8 mouse cellular contexts compared by ENCODE assay signal in genomic region chr10:59942281-59942846, GRCm38 (mm10). TPM values are rescaled to one million over a fixed set of nuclear protein-coding genes. Genes with fewer than 3 reads are reported as not detected.
DNase-seq lines count a peak whose midpoint lies in the region; ATAC-seq and TF ChIP-seq lines count a peak whose summit lies in the region.

No protein-coding gene starts in this region.

- H3K9ac ChIP-seq in heart, adult 2 months (ENCODE audit: low read depth, low read length), result peak overlapping the region; percentile 39
- H3K9ac ChIP-seq in hindbrain, embryonic 14.5 days, result peak overlapping the region; percentile 35; the same call in 1 of the 2 replicates
- H3K9ac ChIP-seq in midbrain, embryonic 16.5 days (ENCODE audit: low read depth, low read length), result peak overlapping the region; percentile 37

- no peaks in the 10 kb centered on the region for H3K9me3 ChIP-seq in hindbrain, embryonic 14.5 days (ENCODE audit: control insufficient read depth, low read length)
- no peaks in the 10 kb centered on the region for H3K9me3 ChIP-seq in midbrain, embryonic 16.5 days (replicated peaks; ENCODE audit: control insufficient read depth, low read length, poor library complexity, severe bottlenecking)

- peak; percentile 42; the same call in 1 of the 2 replicates for ATAC-seq in hindbrain, embryonic 14.5 days (ENCODE audit: low FRiP score)
- ATAC-seq in midbrain, embryonic 16.5 days, result peak; percentile 59
- no peak for ATAC-seq in granulocyte monocyte progenitor cell, adult 5-6 weeks (replicated peaks; ENCODE audit: poor library complexity, severe bottlenecking)

- WGBS in heart, adult 2 months, result 56% methylated on average over 21 of the region's 21 CpGs
- 34% methylated on average over 21 of the region's 21 CpGs for WGBS in hindbrain, embryonic 14.5 days
- WGBS in midbrain, embryonic 16.5 days, result 44% methylated on average over 21 of the region's 21 CpGs

- no peaks in the 10 kb centered on the region for H3K36me3 ChIP-seq in heart, adult 2 months (ENCODE audit: control insufficient read depth, insufficient read depth, low read length)
- no peaks in the 10 kb centered on the region for H3K36me3 ChIP-seq in hindbrain, embryonic 14.5 days (replicated peaks; ENCODE audit: control insufficient read depth, insufficient read depth)
- no peaks in the 10 kb centered on the region for H3K36me3 ChIP-seq in midbrain, embryonic 16.5 days (ENCODE audit: control insufficient read depth, insufficient read depth, low read length)

- DNase-seq in heart, adult 2 months, result no peak
- DNase-seq in heart, postnatal 14 days, result no peak
- DNase-seq in right cerebral cortex, postnatal 14 days, result peak; percentile 51
- no peak for DNase-seq in right cerebral cortex, postnatal 25 days
- DNase-seq in hindbrain, embryonic 14.5 days (ENCODE audit: low spot score), result no peak
- no peak for DNase-seq in adrenal gland, adult (ENCODE audit: inconsistent age in 2 of 2, low spot score in 1 of 2)

- intact Hi-C loops in heart, adult 2 months (cut with DNase I), result no loop called here
- intact Hi-C loops in heart, postnatal 14 days (cut with DNase I), result no loop called here

- no peaks in the 10 kb centered on the region for H3K27me3 ChIP-seq in heart, adult 2 months (ENCODE audit: control insufficient read depth, insufficient read depth, low read length)
- H3K27me3 ChIP-seq in hindbrain, embryonic 14.5 days (ENCODE audit: control insufficient read depth, insufficient read depth, low read length), result no peaks in the 10 kb centered on the region
- no peaks in the 10 kb centered on the region for H3K27me3 ChIP-seq in midbrain, embryonic 16.5 days (ENCODE audit: control insufficient read depth, insufficient read depth, low read depth, low read length)

- H3K79me2 ChIP-seq in heart, adult 2 months (replicated peaks; ENCODE audit: control insufficient read depth, insufficient read depth, low read length), result no peaks in the 10 kb centered on the region

- TF ChIP-seq CTCF in heart, adult 2 months (IDR thresholded peaks at IDR 0.05), result no peak

- H3K4me2 ChIP-seq in hindbrain, embryonic 14.5 days (replicated peaks), result peak overlapping the region; percentile 44
- H3K4me2 ChIP-seq in midbrain, embryonic 16.5 days (ENCODE audit: low read length), result peak overlapping the region; percentile 51

- no peak for TF ChIP-seq EP300 in heart, adult 2 months (IDR thresholded peaks at IDR 0.05; ENCODE audit: insufficient read depth, low read depth, low read length)

- H3K27ac ChIP-seq in heart, adult 2 months, result peak overlapping the region; percentile 57
- H3K27ac ChIP-seq in hindbrain, embryonic 14.5 days, result peak overlapping the region; percentile 65
- H3K27ac ChIP-seq in midbrain, embryonic 16.5 days (ENCODE audit: low read length), result peak overlapping the region; percentile 65

- no peak for TF ChIP-seq POLR2A in heart, adult 2 months (IDR thresholded peaks at IDR 0.05; ENCODE audit: insufficient read depth, low read depth, low read length)

- H3K4me1 ChIP-seq in heart, adult 2 months (ENCODE audit: control insufficient read depth, insufficient read depth, low read length), result peaks cover 7% of the 10 kb centered on the region
- peaks cover 16% of the 10 kb centered on the region for H3K4me1 ChIP-seq in hindbrain, embryonic 14.5 days (replicated peaks; ENCODE audit: control insufficient read depth, insufficient read depth, low read length)
- H3K4me1 ChIP-seq in midbrain, embryonic 16.5 days (ENCODE audit: control insufficient read depth, insufficient read depth, low read length), result peaks cover 11% of the 10 kb centered on the region

- no peak overlapping the region; the same call in 1 of the 2 replicates for H3K4me3 ChIP-seq in heart, adult 2 months
- peak overlapping the region; percentile 8 for H3K4me3 ChIP-seq in hindbrain, embryonic 14.5 days (replicated peaks; ENCODE audit: low read length)
- peak overlapping the region; percentile 20; the same call in 1 of the 2 replicates for H3K4me3 ChIP-seq in midbrain, embryonic 16.5 days (ENCODE audit: low read depth, low read length)

RNA-seq across cellular contexts. Expression of gene Ddit4, which starts 9.3 kb away (rescaled TPM):
- total RNA-seq in heart, adult 2 months (2021), result 100 to 1,000 TPM in 1 of 2 experiments, 10 to 100 TPM in 1; 70.7 to 219 TPM
- polyA plus RNA-seq in heart, adult 2 months (2012; rRNA removed), result 48.0 and 55.5 TPM in 2 replicates
- total RNA-seq in heart, postnatal 14 days (2021), result 100 to 1,000 TPM; 188 to 191 TPM
- polyA plus RNA-seq in hindbrain, embryonic 14.5 days (2014; fragmentation: Nextera tagmentation; extraction: Ambion mirVana), result 8.8 and 10.5 TPM in 2 replicates
- polyA plus RNA-seq in midbrain, embryonic 16.5 days (2015; fragmentation: Nextera tagmentation; extraction: Ambion mirVana), result 52.7 and 66.3 TPM in 2 replicates
- total RNA-seq in granulocyte monocyte progenitor cell, adult 5-6 weeks (2014; fragmentation: Nextera tagmentation), result 0.49 TPM in 1 of 2 replicates, not detected in the other
- 2.0 and 2.2 TPM in 2 replicates for total RNA-seq in granulocyte monocyte progenitor cell, adult 5-6 weeks (2017)

Comparison
In these comparisons a context has a peak if more than half of its experiments do, and no peak if none do; other contexts are left out.
1. RNA of gene Ddit4, which starts 9.3 kb away (total RNA-seq): 70.7 to 219 TPM in heart, adult 2 months and 188 to 191 TPM in heart, postnatal 14 days; 0.49 to 2.2 TPM in granulocyte monocyte progenitor cell, adult 5-6 weeks; every median in the first group is over 10 times any median in the second.
2. Peak in every context shown above with its lines, with median percentiles within 50 percentile points of each other: H3K27ac ChIP-seq and H3K9ac ChIP-seq.